Mouse (Mus musculus) cerebellum, adult 8-10 months (tissue): Measurements from ENCODE around the gene Unc79.

Source experiments
- DNase-seq: peaks from one replicate; pipeline ENCODE4 v3.0.0; 2022

The Unc79 gene

GRCm38 (mm10) chr12:103042711-103043110 lies 94.1 kb downstream of the Unc79 start:
- DNase-seq, result no peak

DNA sequence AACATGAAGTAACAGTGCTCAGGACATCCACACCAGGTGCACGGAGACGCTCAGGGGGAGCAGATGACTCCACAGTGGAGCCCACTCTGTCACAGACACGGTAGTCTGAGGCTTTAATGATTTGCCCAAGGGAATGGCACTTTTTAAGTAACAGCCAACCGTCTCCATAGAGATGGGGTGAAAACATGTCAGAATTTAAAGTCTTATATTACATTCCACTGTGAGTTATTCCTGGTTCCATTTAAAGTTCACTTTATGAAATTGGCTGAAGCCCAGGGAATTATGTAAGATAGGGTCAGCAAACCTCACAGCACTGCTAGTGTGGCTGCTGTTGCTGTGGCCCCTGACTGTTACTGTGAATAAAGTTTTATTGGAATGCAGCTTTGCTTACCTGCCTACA lies 95.8 kb downstream of the Unc79 start:
- no peak for DNase-seq

GRCm38 (mm10) chr12:103049865-103050264 lies 101.2 kb downstream of the Unc79 start:
- no peak for DNase-seq

DNA sequence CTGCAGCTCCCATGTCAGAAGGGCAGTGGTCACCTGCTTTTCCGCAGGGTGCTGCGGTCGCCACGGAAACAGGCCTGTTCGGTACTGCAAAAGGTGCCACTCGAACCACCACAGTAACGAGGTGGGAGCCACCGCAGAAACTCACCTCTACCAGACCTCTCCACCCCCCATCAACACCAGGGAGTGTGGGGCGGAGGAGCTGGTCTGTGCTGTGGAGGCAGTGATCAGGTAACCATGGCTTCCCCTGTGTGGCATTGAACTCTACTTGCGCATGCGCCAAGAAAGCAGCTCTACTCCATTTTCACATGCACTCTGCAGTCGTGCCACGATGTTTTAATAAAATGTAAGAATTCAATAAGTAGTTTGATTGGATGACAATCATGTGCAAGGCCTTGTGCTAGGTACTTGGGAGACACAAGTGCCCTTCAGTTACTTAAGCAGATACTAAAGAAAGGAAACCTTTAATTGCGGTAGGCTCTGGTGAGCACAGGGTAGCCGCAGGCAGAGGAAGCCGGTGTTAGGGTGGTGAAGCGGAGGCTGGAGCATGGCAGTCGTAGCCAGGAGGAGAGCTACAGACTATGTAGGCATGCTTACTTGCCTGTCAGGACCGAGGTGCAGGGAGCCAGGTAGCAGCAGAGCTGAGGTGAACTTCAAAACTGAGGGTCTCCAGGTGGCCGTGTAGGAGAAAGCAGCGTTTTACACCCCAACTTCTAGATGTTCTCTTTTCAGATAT lies 110.8 kb downstream of the Unc79 start:
- no peak for DNase-seq

GRCm38 (mm10) chr12:103060791-103061190 lies 112.1 kb downstream of the Unc79 start:
- DNase-seq, result no peak

GRCm38 (mm10) chr12:103062133-103062532 lies 113.5 kb downstream of the Unc79 start:
- no peak for DNase-seq

- peak; percentile 38 for DNase-seq
These were observed 116.3 kb downstream of the Unc79 start for GRCm38 (mm10) chr12:103064944-103065343.

- no peak for DNase-seq
These were observed 119.5 kb downstream of the Unc79 start for GRCm38 (mm10) chr12:103068161-103068560.

GRCm38 (mm10) chr12:103069565-103069964 lies 120.9 kb downstream of the Unc79 start:
- DNase-seq, result no peak

DNA sequence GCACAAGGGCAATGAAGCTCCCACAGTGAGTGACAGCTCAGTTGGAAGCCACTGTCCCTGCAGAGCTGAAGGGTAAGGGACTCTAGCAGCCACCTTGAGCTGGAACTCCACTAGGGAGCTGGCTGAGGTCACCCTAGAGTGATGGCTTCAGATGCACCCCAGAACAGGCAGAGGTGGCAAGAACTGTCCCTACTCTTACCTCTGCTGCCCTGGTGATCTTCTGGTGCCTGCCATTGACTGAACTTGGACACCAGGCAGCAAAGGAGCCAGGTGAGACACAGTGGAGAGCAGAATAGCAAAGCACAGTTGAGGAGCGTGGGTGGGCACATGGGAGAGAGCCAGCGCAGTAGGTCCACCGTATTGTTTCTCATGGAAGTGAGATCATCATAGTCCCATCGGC lies 125.3 kb downstream of the Unc79 start:
- DNase-seq, result no peak

DNA sequence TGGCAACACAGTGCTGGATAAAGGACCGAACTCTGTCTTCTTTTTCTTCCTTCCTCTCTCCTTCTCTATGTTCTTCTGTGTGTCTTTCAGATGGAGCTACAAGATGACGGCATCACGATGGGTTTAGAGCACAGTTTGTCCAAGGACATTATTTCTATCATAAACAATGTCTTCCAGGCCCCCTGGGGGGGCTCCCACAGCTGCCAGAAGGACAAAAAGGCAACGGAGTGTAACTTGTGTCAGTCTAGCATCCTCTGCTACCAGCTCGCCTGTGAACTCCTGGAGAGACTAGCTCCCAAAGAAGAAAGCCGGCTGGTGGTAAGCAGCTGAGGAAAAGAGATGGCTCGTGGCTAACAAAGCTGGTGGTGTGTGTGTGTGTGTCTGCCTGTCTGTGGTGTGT lies 130.1 kb downstream of the Unc79 start:
- no peak for DNase-seq

- DNase-seq, result no peak
These were observed 131.4 kb downstream of the Unc79 start for GRCm38 (mm10) chr12:103080055-103080454.

- DNase-seq, result no peak
These were observed 143.2 kb downstream of the Unc79 start for GRCm38 (mm10) chr12:103091831-103092230.

- no peak for DNase-seq
These were observed 146.5 kb downstream of the Unc79 start for GRCm38 (mm10) chr12:103095160-103095559.

DNA sequence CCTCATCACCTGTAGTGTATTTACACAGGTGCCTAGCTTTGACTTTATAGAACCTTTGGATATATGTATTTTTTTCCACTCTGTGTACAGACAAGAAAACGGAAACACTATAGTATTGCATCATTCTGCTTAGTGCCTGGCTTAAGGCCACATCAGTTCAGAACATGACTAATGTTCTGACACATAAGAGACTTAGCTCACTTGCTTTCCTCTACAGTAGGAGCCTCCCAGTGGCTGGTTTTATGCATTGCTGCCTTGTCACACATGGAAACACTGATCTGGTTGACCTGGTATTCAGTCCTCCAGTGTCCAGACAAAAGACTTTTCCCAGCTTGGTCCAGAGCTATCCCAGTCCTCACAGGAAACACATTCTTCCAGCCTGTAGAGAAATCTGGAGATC lies 150.5 kb downstream of the Unc79 start:
- no peak for DNase-seq

DNA sequence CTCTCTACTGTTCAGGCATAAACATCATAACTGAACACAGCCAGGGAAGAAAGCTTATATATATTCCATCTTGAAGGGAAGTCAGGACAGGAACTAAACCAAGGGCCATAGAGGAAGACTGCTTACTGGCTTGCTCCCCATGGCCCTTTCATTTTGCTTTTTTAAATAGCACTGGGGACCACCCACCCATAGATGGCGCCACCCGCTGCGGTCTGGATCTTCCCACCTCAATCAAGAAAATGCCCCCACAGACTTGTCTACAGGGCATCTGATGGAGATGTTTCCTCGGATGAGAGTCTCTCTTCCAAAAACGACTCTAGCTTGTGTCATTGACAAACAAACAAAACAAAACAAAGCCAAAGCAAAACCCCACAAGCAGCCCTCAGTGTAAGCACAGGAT lies 151.4 kb downstream of the Unc79 start:
- DNase-seq, result no peak

DNA sequence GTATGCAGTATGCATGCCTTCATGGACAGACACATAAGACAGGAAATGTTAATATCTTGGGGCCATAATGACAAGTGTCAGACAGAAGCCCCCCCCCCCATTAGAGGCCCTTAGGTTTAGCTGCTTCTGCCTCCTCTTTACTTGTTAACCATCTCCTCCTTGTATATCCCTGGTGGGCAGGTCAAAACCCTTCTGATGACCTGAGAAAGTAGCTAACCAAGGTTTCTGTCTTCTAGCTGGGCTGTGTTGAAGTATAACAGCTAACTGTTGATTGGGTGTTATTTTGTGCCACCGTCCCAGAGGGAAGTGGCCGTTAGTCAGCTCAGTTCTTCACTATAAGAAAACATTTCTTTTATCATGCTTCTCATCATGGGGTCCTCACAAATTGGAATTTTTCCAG lies 154.4 kb downstream of the Unc79 start:
- DNase-seq, result no peak

- DNase-seq, result no peak
These were observed 154.9 kb downstream of the Unc79 start for GRCm38 (mm10) chr12:103103601-103104000.

GRCm38 (mm10) chr12:103109301-103109700 lies 160.6 kb downstream of the Unc79 start:
- DNase-seq, result no peak

DNA sequence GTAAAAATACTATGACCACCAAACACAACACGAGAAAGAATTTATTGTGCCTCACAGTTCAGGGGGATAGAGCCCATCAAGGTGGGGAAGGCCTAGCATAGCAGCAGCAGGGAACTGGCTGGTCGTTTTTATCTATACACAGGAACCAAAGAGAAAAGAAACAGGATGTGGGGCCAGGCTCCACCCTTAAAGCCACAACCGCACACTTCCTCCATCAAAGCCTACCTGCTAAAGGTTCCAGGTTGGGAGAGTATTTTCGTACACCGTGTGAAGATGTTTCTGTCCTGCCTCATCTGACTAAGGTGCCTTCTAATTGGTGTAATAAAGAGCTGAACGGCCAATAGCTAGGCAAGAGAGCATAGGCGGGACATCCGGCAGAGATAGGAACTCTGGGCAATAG lies 168.0 kb downstream of the Unc79 start:
- DNase-seq, result no peak

DNA sequence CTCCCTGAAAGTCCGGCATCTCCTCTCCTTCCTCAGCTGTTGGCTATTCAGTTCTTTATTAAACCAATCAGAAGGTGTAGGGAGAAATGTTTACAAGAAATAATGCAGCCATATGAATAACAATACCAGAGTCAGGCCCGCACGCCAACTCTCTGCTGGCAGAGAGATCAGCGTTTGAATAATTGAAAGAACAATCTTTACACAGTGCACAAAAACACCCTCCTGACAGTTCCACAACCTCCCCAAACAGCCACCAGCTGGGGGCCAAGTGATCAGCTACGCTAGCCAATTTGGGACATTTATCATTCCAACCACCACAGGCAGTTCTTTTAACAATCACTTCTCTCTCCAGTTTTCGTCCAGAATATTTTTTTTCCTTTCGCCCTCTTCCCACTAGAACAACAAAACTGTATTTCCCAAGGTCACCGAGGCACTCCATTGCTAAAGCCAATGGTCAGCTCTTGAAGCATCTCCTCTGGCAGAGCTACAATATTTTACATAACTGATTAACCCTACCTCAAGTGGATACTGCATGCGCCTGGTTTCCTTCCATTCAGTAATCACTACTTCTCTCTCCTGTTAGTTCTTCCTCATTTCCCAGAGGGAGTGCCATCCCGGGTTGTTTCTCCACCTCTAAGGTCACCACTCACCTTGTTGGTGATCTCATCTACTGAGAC lies 169.0 kb downstream of the Unc79 start:
- DNase-seq, result no peak

- no peak for DNase-seq
These were observed 173.3 kb downstream of the Unc79 start for GRCm38 (mm10) chr12:103121928-103122327.

- DNase-seq, result no peak
These were observed 175.2 kb downstream of the Unc79 start for GRCm38 (mm10) chr12:103123861-103124260.

DNA sequence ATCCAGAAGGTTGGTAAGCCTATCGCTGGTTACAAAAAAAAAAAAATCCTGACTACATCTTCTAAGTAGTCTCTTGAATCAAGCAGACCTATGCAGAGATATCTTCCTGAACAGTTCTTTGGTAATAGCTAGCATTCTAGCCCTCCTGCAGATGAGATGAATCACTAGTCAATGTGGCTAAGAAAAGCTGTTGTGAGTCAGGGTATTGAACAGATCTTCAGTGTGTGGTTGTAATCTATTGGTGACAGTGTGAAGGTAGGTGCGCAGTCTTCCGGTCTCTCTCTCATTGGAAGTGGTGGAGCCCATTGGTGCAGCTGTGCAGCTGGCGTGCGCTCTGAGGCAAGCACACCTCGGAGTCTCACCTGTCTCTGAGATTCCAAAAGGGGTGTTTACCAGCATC lies 180.3 kb downstream of the Unc79 start:
- no peak for DNase-seq
